Mouse (Mus musculus): ENCODE data around the gene Gm26727. TPM values are rescaled to one million over a fixed set of nuclear protein-coding genes. Genes with fewer than 3 reads are reported as not detected.
"Not testable (repeated sequence)": the region's sequence is repeated elsewhere in the genome, so short reads cannot be mapped to it uniquely, and the experiment has no call there.

Gene Gm26727
- not detected in 2 replicates for polyA plus RNA-seq (2014; fragmentation: Nextera tagmentation; extraction: Ambion mirVana)

DNA sequence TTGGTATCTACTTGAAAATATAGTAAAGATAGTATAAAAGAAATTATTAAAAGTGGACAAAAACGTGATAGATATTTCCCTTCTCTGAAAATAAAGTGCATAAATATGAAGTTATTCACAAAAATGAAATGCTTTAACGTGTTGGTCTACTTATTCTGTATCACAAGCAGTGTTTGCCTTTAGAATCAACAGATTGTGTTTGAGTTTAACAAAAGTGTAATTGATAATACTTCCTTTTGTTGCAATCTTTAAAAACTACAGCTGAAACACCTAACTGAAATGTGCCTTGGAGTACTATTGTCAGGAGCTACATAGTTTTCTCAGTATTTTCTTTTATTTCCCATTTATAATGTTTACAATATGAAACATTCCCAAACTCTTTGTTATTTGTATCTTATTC is at the start of gene Gm26727:
Gm26727 (minus strand) TSS at position 101 of the 400 bp plus-strand sequence.
- H3K9ac ChIP-seq (ENCODE audit: low read length), result no peak within 1 kb of the TSS
- H3K36me3 ChIP-seq (ENCODE audit: control insufficient read depth, insufficient read depth, low read length), result no peaks in the 10 kb centered on the region
- no peaks in the 10 kb centered on the region for H3K4me1 ChIP-seq (ENCODE audit: control insufficient read depth, insufficient read depth, low read length)
- no peaks in the 10 kb centered on the region for H3K9me3 ChIP-seq (replicated peaks; ENCODE audit: control insufficient read depth, low read length)
- DNase-seq (ENCODE audit: low spot score) (no peak), ATAC-seq (no peak)
- H3K27me3 ChIP-seq (replicated peaks; ENCODE audit: control insufficient read depth, insufficient read depth, low read length), result no peaks in the 10 kb centered on the region
- no peak within 1 kb of the TSS for H3K4me3 ChIP-seq (ENCODE audit: low read depth, low read length)
- no peak within 1 kb of the TSS for H3K27ac ChIP-seq (ENCODE audit: low read depth, low read length)
- 64% methylated on average over 2 of the region's 2 CpGs for WGBS
- no peak within 1 kb of the TSS for H3K4me2 ChIP-seq (ENCODE audit: low read length)

- H3K27ac ChIP-seq (ENCODE audit: low read depth, low read length), result no peak overlapping the region
- no peak overlapping the region for H3K4me3 ChIP-seq (ENCODE audit: low read depth, low read length)
- no peaks in the 10 kb centered on the region for H3K9me3 ChIP-seq (replicated peaks; ENCODE audit: control insufficient read depth, low read length)
- DNase-seq (ENCODE audit: low spot score) (no peak), ATAC-seq (no peak)
- H3K27me3 ChIP-seq (replicated peaks; ENCODE audit: control insufficient read depth, insufficient read depth, low read length), result no peaks in the 10 kb centered on the region
- H3K4me1 ChIP-seq (ENCODE audit: control insufficient read depth, insufficient read depth, low read length), result no peaks in the 10 kb centered on the region
- 69% methylated on average over 3 of the region's 3 CpGs for WGBS
- no peaks in the 10 kb centered on the region for H3K36me3 ChIP-seq (ENCODE audit: control insufficient read depth, insufficient read depth, low read length)
- H3K9ac ChIP-seq (ENCODE audit: low read length), result no peak overlapping the region
- H3K4me2 ChIP-seq (ENCODE audit: low read length), result no peak overlapping the region
Measured at GRCm38 (mm10) chr2:67481051-67481450, 48.1 kb upstream of the Gm26727 start.

GRCm38 (mm10) chr2:67477753-67478152 is 44.8 kb upstream of the Gm26727 start:
- Histone ChIP-seq H3K9ac (ENCODE audit: low read length) (no peak overlapping the region), H3K27ac (ENCODE audit: low read depth, low read length) (no peak overlapping the region), H3K27me3 (replicated peaks; ENCODE audit: control insufficient read depth, insufficient read depth, low read length) (no peaks in the 10 kb centered on the region), H3K9me3 (replicated peaks; ENCODE audit: control insufficient read depth, low read length) (no peaks in the 10 kb centered on the region), H3K4me3 (ENCODE audit: low read depth, low read length) (no peak overlapping the region), H3K36me3 (ENCODE audit: control insufficient read depth, insufficient read depth, low read length) (no peaks in the 10 kb centered on the region), H3K4me2 (ENCODE audit: low read length) (no peak overlapping the region), H3K4me1 (ENCODE audit: control insufficient read depth, insufficient read depth, low read length) (no peaks in the 10 kb centered on the region)
- 17% methylated on average over 6 of the region's 6 CpGs for WGBS
- peak; percentile 68; the same call in 1 of the 2 replicates for ATAC-seq
- DNase-seq (ENCODE audit: low spot score), result peak; percentile 83

- WGBS, result 90% methylated on average over 5 of the region's 5 CpGs
Measured at GRCm38 (mm10) chr2:67470030-67470429, 37.0 kb upstream of the Gm26727 start.

DNA sequence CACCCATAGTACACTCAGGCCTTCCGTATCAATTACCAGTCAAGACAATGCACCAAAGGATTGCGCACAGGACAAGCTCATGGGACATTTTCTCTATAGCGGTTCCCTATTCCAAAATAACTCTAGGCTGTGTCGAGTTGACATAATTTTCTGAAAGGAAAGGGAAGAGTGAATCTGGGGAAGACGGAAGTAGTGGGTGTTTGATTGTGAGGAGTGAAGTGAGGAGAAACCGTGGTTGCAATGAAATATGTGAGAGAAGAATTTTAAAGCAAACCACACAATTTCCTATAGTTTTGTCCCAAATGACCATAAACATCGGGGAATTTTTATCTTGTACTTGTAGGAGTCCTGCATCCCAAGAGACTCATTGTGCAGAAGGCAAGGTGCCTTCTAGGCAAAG is 34.1 kb upstream of the Gm26727 start:
- 91% methylated on average over 7 of the region's 7 CpGs for WGBS
- DNase-seq (ENCODE audit: low spot score) (no peak), ATAC-seq (no peak)
- Histone ChIP-seq H3K4me3 (ENCODE audit: low read depth, low read length) (no peak overlapping the region), H3K36me3 (ENCODE audit: control insufficient read depth, insufficient read depth, low read length) (no peaks in the 10 kb centered on the region), H3K27ac (ENCODE audit: low read depth, low read length) (no peak overlapping the region), H3K4me1 (ENCODE audit: control insufficient read depth, insufficient read depth, low read length) (no peaks in the 10 kb centered on the region), H3K4me2 (ENCODE audit: low read length) (no peak overlapping the region), H3K9ac (ENCODE audit: low read length) (no peak overlapping the region), H3K27me3 (replicated peaks; ENCODE audit: control insufficient read depth, insufficient read depth, low read length) (no peaks in the 10 kb centered on the region), H3K9me3 (replicated peaks; ENCODE audit: control insufficient read depth, low read length) (no peaks in the 10 kb centered on the region)

More at GRCm38 (mm10) chr2:67470030-67470429, 37.0 kb upstream of the Gm26727 start:
- DNase-seq (ENCODE audit: low spot score); H3K36me3 ChIP-seq (ENCODE audit: control insufficient read depth, insufficient read depth, low read length); H3K9ac ChIP-seq (ENCODE audit: low read length); H3K27ac ChIP-seq (ENCODE audit: low read depth, low read length); H3K27me3 ChIP-seq (replicated peaks; ENCODE audit: control insufficient read depth, insufficient read depth, low read length); ATAC-seq; H3K4me3 ChIP-seq (ENCODE audit: low read depth, low read length); H3K9me3 ChIP-seq (replicated peaks; ENCODE audit: control insufficient read depth, low read length); H3K4me1 ChIP-seq (ENCODE audit: control insufficient read depth, insufficient read depth, low read length); H3K4me2 ChIP-seq (ENCODE audit: low read length): not testable (repeated sequence)

GRCm38 (mm10) chr2:67460857-67461256 is 27.9 kb upstream of the Gm26727 start:
- ATAC-seq (no peak), DNase-seq (ENCODE audit: low spot score) (no peak)
- no peaks in the 10 kb centered on the region for H3K36me3 ChIP-seq (ENCODE audit: control insufficient read depth, insufficient read depth, low read length)
- H3K9me3 ChIP-seq (replicated peaks; ENCODE audit: control insufficient read depth, low read length), result no peaks in the 10 kb centered on the region
- H3K4me3 ChIP-seq (ENCODE audit: low read depth, low read length), result no peak overlapping the region
- H3K4me2 ChIP-seq (ENCODE audit: low read length), result no peak overlapping the region
- H3K4me1 ChIP-seq (ENCODE audit: control insufficient read depth, insufficient read depth, low read length), result no peaks in the 10 kb centered on the region
- no peaks in the 10 kb centered on the region for H3K27me3 ChIP-seq (replicated peaks; ENCODE audit: control insufficient read depth, insufficient read depth, low read length)
- 86% methylated on average over 3 of the region's 3 CpGs for WGBS
- H3K9ac ChIP-seq (ENCODE audit: low read length), result no peak overlapping the region
- H3K27ac ChIP-seq (ENCODE audit: low read depth, low read length), result no peak overlapping the region

GRCm38 (mm10) chr2:67447206-67447605 is 14.2 kb upstream of the Gm26727 start:
- no peak for DNase-seq (ENCODE audit: low spot score)
- no peak overlapping the region for H3K4me3 ChIP-seq (ENCODE audit: low read depth, low read length)
- H3K9me3 ChIP-seq (replicated peaks; ENCODE audit: control insufficient read depth, low read length), result no peaks in the 10 kb centered on the region
- ATAC-seq, result no peak
- 73% methylated on average over 12 of the region's 12 CpGs for WGBS
- no peak overlapping the region for H3K27ac ChIP-seq (ENCODE audit: low read depth, low read length)
- H3K4me1 ChIP-seq (ENCODE audit: control insufficient read depth, insufficient read depth, low read length), result no peaks in the 10 kb centered on the region
- H3K4me2 ChIP-seq (ENCODE audit: low read length), result no peak overlapping the region
- no peaks in the 10 kb centered on the region for H3K36me3 ChIP-seq (ENCODE audit: control insufficient read depth, insufficient read depth, low read length)
- H3K27me3 ChIP-seq (replicated peaks; ENCODE audit: control insufficient read depth, insufficient read depth, low read length), result no peaks in the 10 kb centered on the region
- H3K9ac ChIP-seq (ENCODE audit: low read length), result no peak overlapping the region

- no peaks in the 10 kb centered on the region for H3K36me3 ChIP-seq (ENCODE audit: control insufficient read depth, insufficient read depth, low read length)
Measured at GRCm38 (mm10) chr2:67446772-67447171, 13.8 kb upstream of the Gm26727 start.

GRCm38 (mm10) chr2:67445780-67446179 is 12.8 kb upstream of the Gm26727 start, which contains the start of gene Xirp2:
Gene Xirp2 (plus strand): TSS chr2:67446002.
- no peak for ATAC-seq
- Histone ChIP-seq H3K9me3 (replicated peaks; ENCODE audit: control insufficient read depth, low read length) (no peaks in the 10 kb centered on the region), H3K9ac (ENCODE audit: low read length) (no peak within 1 kb of the TSS), H3K27me3 (replicated peaks; ENCODE audit: control insufficient read depth, insufficient read depth, low read length) (no peaks in the 10 kb centered on the region), H3K4me2 (ENCODE audit: low read length) (no peak within 1 kb of the TSS), H3K4me1 (ENCODE audit: control insufficient read depth, insufficient read depth, low read length) (no peaks in the 10 kb centered on the region), H3K36me3 (ENCODE audit: control insufficient read depth, insufficient read depth, low read length) (no peaks in the 10 kb centered on the region), H3K27ac (ENCODE audit: low read depth, low read length) (no peak within 1 kb of the TSS), H3K4me3 (ENCODE audit: low read depth, low read length) (no peak within 1 kb of the TSS)
- no peak for DNase-seq (ENCODE audit: low spot score)
- 82% methylated on average over 3 of the region's 3 CpGs for WGBS

More at GRCm38 (mm10) chr2:67446772-67447171, 13.8 kb upstream of the Gm26727 start:
- Histone ChIP-seq H3K27me3 (replicated peaks; ENCODE audit: control insufficient read depth, insufficient read depth, low read length) (no peaks in the 10 kb centered on the region), H3K9ac (ENCODE audit: low read length) (no peak overlapping the region), H3K4me2 (ENCODE audit: low read length) (no peak overlapping the region), H3K4me3 (ENCODE audit: low read depth, low read length) (no peak overlapping the region), H3K27ac (ENCODE audit: low read depth, low read length) (no peak overlapping the region), H3K9me3 (replicated peaks; ENCODE audit: control insufficient read depth, low read length) (no peaks in the 10 kb centered on the region), H3K4me1 (ENCODE audit: control insufficient read depth, insufficient read depth, low read length) (no peaks in the 10 kb centered on the region)
- 85% methylated on average over 1 of the region's 1 CpGs for WGBS
- DNase-seq (ENCODE audit: low spot score) (no peak), ATAC-seq (no peak)

All from forebrain, embryonic 14.5 days (tissue).